Mouse (Mus musculus): Measurements from ENCODE around the gene Tns2. TPM values are rescaled to one million over a fixed set of nuclear protein-coding genes. Genes with fewer than 3 reads are reported as not detected.

The Tns2 gene
- polyA plus RNA-seq, 1 experiment from 2014 or later: 25.0 TPM

- no peaks in the 10 kb centered on the region for H3K9me3 ChIP-seq (replicated peaks; ENCODE audit: control insufficient read depth, low read length)
- 89% methylated on average over 12 of the region's 12 CpGs for WGBS (ENCODE audit: insufficient replicate concordance)
- H3K36me3 ChIP-seq (ENCODE audit: control insufficient read depth, insufficient read depth, low read length): peaks cover 80% of the 10 kb centered on the region
- H3K4me1 ChIP-seq (ENCODE audit: control insufficient read depth, insufficient read depth, low read length): 0 out of 2 replicates have a peak, but pooled peaks cover 2% of the 10 kb centered on the region
- no peak overlapping the region for H3K4me3 ChIP-seq (ENCODE audit: low read depth, low read length)
- no peak for ATAC-seq (replicated peaks; ENCODE audit: insufficient number of reproducible peaks, low FRiP score, low TSS enrichment)
- no peak overlapping the region for H3K27ac ChIP-seq (ENCODE audit: low read depth, low read length)
- H3K4me2 ChIP-seq: no peak overlapping the region
- H3K27me3 ChIP-seq (ENCODE audit: control insufficient read depth, insufficient read depth, low read length): no peaks in the 10 kb centered on the region
- H3K9ac ChIP-seq (ENCODE audit: low read depth, low read length): no peak overlapping the region
Measured at GRCm38 (mm10) chr15:102089914-102090585, 10.2 kb upstream of the Tns2 start.

GRCm38 (mm10) chr15:102091063-102091679 lies 9.0 kb upstream of the Tns2 start:
- no peak overlapping the region for H3K4me2 ChIP-seq
- H3K9ac ChIP-seq (ENCODE audit: low read depth, low read length): no peak overlapping the region
- WGBS (ENCODE audit: insufficient replicate concordance): 72% methylated on average over 12 of the region's 12 CpGs
- peaks cover 82% of the 10 kb centered on the region for H3K36me3 ChIP-seq (ENCODE audit: control insufficient read depth, insufficient read depth, low read length)
- no peak overlapping the region for H3K4me3 ChIP-seq (ENCODE audit: low read depth, low read length)
- no peaks in the 10 kb centered on the region for H3K9me3 ChIP-seq (replicated peaks; ENCODE audit: control insufficient read depth, low read length)
- no peak overlapping the region for H3K27ac ChIP-seq (ENCODE audit: low read depth, low read length)
- H3K27me3 ChIP-seq (ENCODE audit: control insufficient read depth, insufficient read depth, low read length): no peaks in the 10 kb centered on the region
- ATAC-seq (replicated peaks; ENCODE audit: insufficient number of reproducible peaks, low FRiP score, low TSS enrichment): no peak
- 0 out of 2 replicates have a peak, but pooled peaks cover 2% of the 10 kb centered on the region for H3K4me1 ChIP-seq (ENCODE audit: control insufficient read depth, insufficient read depth, low read length)

- H3K27me3 ChIP-seq (ENCODE audit: control insufficient read depth, insufficient read depth, low read length): no peaks in the 10 kb centered on the region
- ATAC-seq (replicated peaks; ENCODE audit: insufficient number of reproducible peaks, low FRiP score, low TSS enrichment): no peak
- H3K4me3 ChIP-seq (ENCODE audit: low read depth, low read length): no peak overlapping the region
- H3K4me1 ChIP-seq (ENCODE audit: control insufficient read depth, insufficient read depth, low read length): 0 out of 2 replicates have a peak, but pooled peaks cover 2% of the 10 kb centered on the region
- H3K27ac ChIP-seq (ENCODE audit: low read depth, low read length): no peak overlapping the region
- H3K36me3 ChIP-seq (ENCODE audit: control insufficient read depth, insufficient read depth, low read length): peaks cover 80% of the 10 kb centered on the region
- no peaks in the 10 kb centered on the region for H3K9me3 ChIP-seq (replicated peaks; ENCODE audit: control insufficient read depth, low read length)
- H3K9ac ChIP-seq (ENCODE audit: low read depth, low read length): no peak overlapping the region
- H3K4me2 ChIP-seq: no peak overlapping the region
- 77% methylated on average over 1 of the region's 1 CpGs for WGBS (ENCODE audit: insufficient replicate concordance)
Measured at GRCm38 (mm10) chr15:102091688-102092087, 8.5 kb upstream of the Tns2 start.

- H3K4me2 ChIP-seq: no peak overlapping the region
Measured at GRCm38 (mm10) chr15:102092222-102092621, 8.0 kb upstream of the Tns2 start.

GRCm38 (mm10) chr15:102094157-102094556 lies 6.1 kb upstream of the Tns2 start:
- Histone ChIP-seq H3K9ac (ENCODE audit: low read depth, low read length) (no peak overlapping the region), H3K36me3 (ENCODE audit: control insufficient read depth, insufficient read depth, low read length) (peaks cover 72% of the 10 kb centered on the region), H3K4me1 (ENCODE audit: control insufficient read depth, insufficient read depth, low read length) (peaks cover 16% of the 10 kb centered on the region), H3K4me2 (no peak overlapping the region), H3K4me3 (ENCODE audit: low read depth, low read length) (no peak overlapping the region), H3K27ac (ENCODE audit: low read depth, low read length) (no peak overlapping the region), H3K27me3 (ENCODE audit: control insufficient read depth, insufficient read depth, low read length) (no peaks in the 10 kb centered on the region), H3K9me3 (replicated peaks; ENCODE audit: control insufficient read depth, low read length) (no peaks in the 10 kb centered on the region)
- no peak for ATAC-seq (replicated peaks; ENCODE audit: insufficient number of reproducible peaks, low FRiP score, low TSS enrichment)
- WGBS (ENCODE audit: insufficient replicate concordance): 84% methylated on average over 2 of the region's 2 CpGs

More at GRCm38 (mm10) chr15:102092222-102092621, 8.0 kb upstream of the Tns2 start:
- Histone ChIP-seq H3K9me3 (replicated peaks; ENCODE audit: control insufficient read depth, low read length) (no peaks in the 10 kb centered on the region), H3K4me1 (ENCODE audit: control insufficient read depth, insufficient read depth, low read length) (0 out of 2 replicates have a peak, but pooled peaks cover 2% of the 10 kb centered on the region), H3K4me3 (ENCODE audit: low read depth, low read length) (no peak overlapping the region), H3K27me3 (ENCODE audit: control insufficient read depth, insufficient read depth, low read length) (no peaks in the 10 kb centered on the region), H3K27ac (ENCODE audit: low read depth, low read length) (no peak overlapping the region), H3K9ac (ENCODE audit: low read depth, low read length) (no peak overlapping the region), H3K36me3 (ENCODE audit: control insufficient read depth, insufficient read depth, low read length) (peaks cover 77% of the 10 kb centered on the region)
- WGBS (ENCODE audit: insufficient replicate concordance): 86% methylated on average over 4 of the region's 4 CpGs
- ATAC-seq (replicated peaks; ENCODE audit: insufficient number of reproducible peaks, low FRiP score, low TSS enrichment): no peak

- ATAC-seq (replicated peaks; ENCODE audit: insufficient number of reproducible peaks, low FRiP score, low TSS enrichment): no peak
- H3K9ac ChIP-seq (ENCODE audit: low read depth, low read length): no peak overlapping the region
- H3K36me3 ChIP-seq (ENCODE audit: control insufficient read depth, insufficient read depth, low read length): peaks cover 63% of the 10 kb centered on the region
- peaks cover 24% of the 10 kb centered on the region for H3K4me1 ChIP-seq (ENCODE audit: control insufficient read depth, insufficient read depth, low read length)
- H3K27me3 ChIP-seq (ENCODE audit: control insufficient read depth, insufficient read depth, low read length): no peaks in the 10 kb centered on the region
- H3K27ac ChIP-seq (ENCODE audit: low read depth, low read length): no peak overlapping the region
- H3K4me2 ChIP-seq: no peak overlapping the region
- H3K4me3 ChIP-seq (ENCODE audit: low read depth, low read length): no peak overlapping the region
- 83% methylated on average over 16 of the region's 16 CpGs for WGBS (ENCODE audit: insufficient replicate concordance)
- H3K9me3 ChIP-seq (replicated peaks; ENCODE audit: control insufficient read depth, low read length): no peaks in the 10 kb centered on the region
Measured at GRCm38 (mm10) chr15:102094988-102095387, 5.2 kb upstream of the Tns2 start.

- H3K36me3 ChIP-seq (ENCODE audit: control insufficient read depth, insufficient read depth, low read length): peaks cover 43% of the 10 kb centered on the region
- no peak overlapping the region for H3K27ac ChIP-seq (ENCODE audit: low read depth, low read length)
- peaks cover 40% of the 10 kb centered on the region for H3K4me1 ChIP-seq (ENCODE audit: control insufficient read depth, insufficient read depth, low read length)
- no peak for ATAC-seq (replicated peaks; ENCODE audit: insufficient number of reproducible peaks, low FRiP score, low TSS enrichment)
- H3K9ac ChIP-seq (ENCODE audit: low read depth, low read length): no peak overlapping the region
- H3K9me3 ChIP-seq (replicated peaks; ENCODE audit: control insufficient read depth, low read length): no peaks in the 10 kb centered on the region
- H3K27me3 ChIP-seq (ENCODE audit: control insufficient read depth, insufficient read depth, low read length): no peaks in the 10 kb centered on the region
- WGBS (ENCODE audit: insufficient replicate concordance): 70% methylated on average over 8 of the region's 8 CpGs
- H3K4me2 ChIP-seq: no peak overlapping the region
- H3K4me3 ChIP-seq (ENCODE audit: low read depth, low read length): no peak overlapping the region
Measured at GRCm38 (mm10) chr15:102097147-102097915, 2.9 kb upstream of the Tns2 start.

- 44% methylated on average over 5 of the region's 5 CpGs for WGBS (ENCODE audit: insufficient replicate concordance)
- ATAC-seq (replicated peaks; ENCODE audit: insufficient number of reproducible peaks, low FRiP score, low TSS enrichment): no peak
- H3K4me2 ChIP-seq: no peak overlapping the region
Measured at GRCm38 (mm10) chr15:102097991-102098555, 2.1 kb upstream of the Tns2 start.

More at GRCm38 (mm10) chr15:102097991-102098555, 2.1 kb upstream of the Tns2 start:
- no peak overlapping the region for H3K27ac ChIP-seq (ENCODE audit: low read depth, low read length)
- H3K36me3 ChIP-seq (ENCODE audit: control insufficient read depth, insufficient read depth, low read length): peaks cover 35% of the 10 kb centered on the region
- no peaks in the 10 kb centered on the region for H3K27me3 ChIP-seq (ENCODE audit: control insufficient read depth, insufficient read depth, low read length)
- peaks cover 48% of the 10 kb centered on the region for H3K4me1 ChIP-seq (ENCODE audit: control insufficient read depth, insufficient read depth, low read length)
- H3K4me3 ChIP-seq (ENCODE audit: low read depth, low read length): no peak overlapping the region
- H3K9ac ChIP-seq (ENCODE audit: low read depth, low read length): no peak overlapping the region
- no peaks in the 10 kb centered on the region for H3K9me3 ChIP-seq (replicated peaks; ENCODE audit: control insufficient read depth, low read length)
